Mouse (Mus musculus) ovary, postnatal 36 days (tissue): Measurements from ENCODE around the gene Snrnp48.

Experiments
- DNase-seq: peaks from one replicate; pipeline ENCODE4 v3.0.0; 2022; ENCODE audit warnings: low spot score, mixed read lengths

Gene Snrnp48

GRCm38 (mm10) chr13:38204702-38205482, at the start of gene Snrnp48:
Snrnp48 (plus strand) TSS chr13:38204938.
- DNase-seq: peak; percentile 89

GRCm38 (mm10) chr13:38155523-38155922, 49.2 kb upstream of the Snrnp48 start:
- DNase-seq: no peak

- DNase-seq: no peak
Observed at GRCm38 (mm10) chr13:38157635-38158034, 47.1 kb upstream of the Snrnp48 start.

- DNase-seq: no peak
Observed at GRCm38 (mm10) chr13:38162002-38162401, 42.7 kb upstream of the Snrnp48 start.

GRCm38 (mm10) chr13:38162668-38163067, 42.1 kb upstream of the Snrnp48 start:
- DNase-seq: peak; percentile 16

- DNase-seq: no peak
Observed at GRCm38 (mm10) chr13:38164932-38165331, 39.8 kb upstream of the Snrnp48 start.

GRCm38 (mm10) chr13:38167056-38167455, 37.7 kb upstream of the Snrnp48 start:
- DNase-seq: no peak

- no peak for DNase-seq
Observed at GRCm38 (mm10) chr13:38170707-38171144, 34.0 kb upstream of the Snrnp48 start.

- DNase-seq: no peak
Observed at GRCm38 (mm10) chr13:38193406-38193805, 11.3 kb upstream of the Snrnp48 start.

- no peak for DNase-seq
Observed at GRCm38 (mm10) chr13:38201413-38201812, 3.3 kb upstream of the Snrnp48 start.

- DNase-seq: no peak
Observed at GRCm38 (mm10) chr13:38204171-38204570, 567 bp upstream of the Snrnp48 start.

GRCm38 (mm10) chr13:38211122-38211521, 6.4 kb downstream of the Snrnp48 start:
- DNase-seq: no peak

- no peak for DNase-seq
Observed at GRCm38 (mm10) chr13:38218686-38219085, 13.9 kb downstream of the Snrnp48 start.

GRCm38 (mm10) chr13:38220331-38220730, 15.6 kb downstream of the Snrnp48 start:
- no peak for DNase-seq

- DNase-seq: no peak
Observed at GRCm38 (mm10) chr13:38230177-38230821, 25.6 kb downstream of the Snrnp48 start.

GRCm38 (mm10) chr13:38232411-38232810, 27.7 kb downstream of the Snrnp48 start:
- no peak for DNase-seq

GRCm38 (mm10) chr13:38232856-38233625, 28.3 kb downstream of the Snrnp48 start:
- DNase-seq: no peak

- no peak for DNase-seq
Observed at GRCm38 (mm10) chr13:38234651-38235050, 29.9 kb downstream of the Snrnp48 start.

GRCm38 (mm10) chr13:38235370-38235769, 30.6 kb downstream of the Snrnp48 start:
- no peak for DNase-seq

- no peak for DNase-seq
Observed at GRCm38 (mm10) chr13:38248151-38248550, 43.4 kb downstream of the Snrnp48 start.

- no peak for DNase-seq
Observed at GRCm38 (mm10) chr13:38251226-38251625, 46.5 kb downstream of the Snrnp48 start.

- no peak for DNase-seq
Observed at GRCm38 (mm10) chr13:38253696-38254095, 49.0 kb downstream of the Snrnp48 start.

GRCm38 (mm10) chr13:38258901-38259300, 54.2 kb downstream of the Snrnp48 start:
- no peak for DNase-seq
